Mouse (Mus musculus) ovary, postnatal 36 days (tissue): ENCODE data around the gene Mtrf1l.
A peak's percentile ranks its signal among the peaks of the same experiment; 100 is the strongest.

Experiments used
- DNase-seq: peaks from one replicate; pipeline ENCODE4 v3.0.0; 2022; ENCODE audit warnings: low spot score, mixed read lengths

Gene Mtrf1l

DNA sequence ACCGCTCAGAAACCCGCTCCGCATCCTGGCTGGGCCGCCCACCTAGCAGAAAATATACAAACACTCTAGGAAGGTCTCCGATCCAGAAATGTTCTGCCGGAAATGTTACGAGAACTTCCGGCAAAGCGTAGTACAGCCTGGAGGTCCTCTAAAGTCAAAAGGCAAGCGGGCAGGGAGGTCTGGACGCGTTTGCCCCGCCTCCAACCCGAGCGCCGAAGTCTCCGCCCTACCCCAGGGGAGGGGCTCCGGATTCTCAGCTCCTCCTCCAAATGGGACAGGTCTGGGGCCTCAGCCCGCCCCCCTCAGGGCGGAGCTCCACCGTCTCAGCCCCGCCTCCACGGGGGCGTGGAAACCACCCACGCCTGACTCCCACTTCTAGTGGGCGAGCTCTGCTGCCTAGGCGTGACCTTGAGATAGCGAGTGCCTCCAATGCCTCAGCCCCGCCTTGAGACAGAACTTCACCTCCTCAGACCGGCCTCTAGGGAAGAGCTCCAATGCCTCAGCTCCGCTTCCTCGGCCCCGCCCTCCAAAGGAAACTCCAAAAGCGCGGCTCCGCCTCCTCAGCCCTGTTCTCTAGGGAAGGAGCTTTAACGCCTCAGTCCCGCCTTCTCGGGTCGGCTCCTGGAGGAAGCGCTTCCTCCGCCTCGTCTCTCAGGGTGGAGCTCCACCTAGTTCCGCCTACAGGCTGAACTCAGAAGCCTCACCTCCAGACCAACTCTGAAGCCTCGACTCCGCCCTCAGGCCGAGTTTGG lies at the start of gene Mtrf1l:
Mtrf1l (minus strand) TSS at position 171 of the 752 bp plus-strand sequence.
- DNase-seq, result peak; percentile 98

DNA sequence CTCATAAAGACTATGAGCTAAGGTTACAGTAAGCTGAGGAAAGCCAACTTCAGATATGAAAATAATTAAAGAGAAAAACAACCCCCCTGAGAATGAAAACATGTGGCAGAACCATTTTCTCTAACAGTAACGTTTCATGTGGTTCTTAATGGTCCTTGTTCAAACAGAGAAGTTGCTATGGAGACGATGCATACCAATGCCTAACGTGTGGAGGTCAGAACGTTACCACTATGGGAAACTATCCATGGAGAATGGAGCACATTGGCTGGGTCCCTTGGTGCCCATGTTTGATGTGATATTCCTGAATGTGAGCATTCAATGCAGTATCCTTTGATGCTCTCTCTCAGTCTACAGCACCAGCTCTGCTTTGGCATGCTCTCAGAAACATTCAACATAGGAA lies 47.4 kb upstream of the Mtrf1l start:
- no peak for DNase-seq

DNA sequence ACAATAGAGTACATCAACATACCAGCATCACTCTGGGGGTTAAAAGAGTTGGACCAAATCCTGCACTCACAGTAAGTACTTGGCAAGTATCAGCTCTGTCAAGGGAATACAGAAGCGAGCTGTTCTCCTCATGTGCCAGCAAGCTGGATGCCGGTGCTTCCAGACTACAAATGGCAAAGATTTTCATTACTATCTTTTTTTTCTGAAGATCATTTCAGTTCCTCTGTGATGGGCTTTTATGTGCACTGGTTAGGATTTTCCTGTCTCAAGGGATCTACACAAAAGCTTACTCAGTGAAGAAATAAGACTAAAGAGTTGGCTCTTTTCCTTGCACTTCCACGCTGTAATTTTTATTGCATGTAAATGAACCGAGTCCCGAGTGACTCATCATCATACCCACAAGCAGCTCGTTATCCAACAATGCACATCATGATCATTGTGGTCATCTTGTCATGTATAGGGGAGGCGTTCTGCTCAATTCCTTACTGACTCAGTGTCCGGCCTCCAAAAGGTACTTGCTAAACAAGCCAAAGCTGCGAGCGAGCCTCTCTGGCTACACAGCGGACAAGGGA lies 44.4 kb upstream of the Mtrf1l start:
- DNase-seq, result no peak

DNA sequence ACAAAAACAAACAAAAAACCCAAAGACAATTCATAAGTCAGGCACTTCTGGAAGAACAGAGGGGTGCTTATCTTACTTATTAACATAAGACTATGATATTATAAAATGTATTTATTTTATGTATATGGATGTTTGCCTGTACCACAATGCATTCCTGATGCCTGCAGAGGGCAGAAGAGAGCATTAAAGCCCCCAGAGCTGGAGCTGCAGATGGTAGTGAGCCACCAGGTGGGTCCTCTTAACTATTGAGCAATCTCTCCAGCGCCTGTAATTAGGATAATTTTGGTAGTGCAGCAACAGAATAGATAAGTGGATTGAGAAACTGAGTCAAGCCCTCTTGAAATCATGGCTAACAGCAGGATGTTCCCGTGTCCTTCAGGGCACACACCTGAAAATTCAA lies 42.3 kb upstream of the Mtrf1l start:
- DNase-seq, result no peak

DNA sequence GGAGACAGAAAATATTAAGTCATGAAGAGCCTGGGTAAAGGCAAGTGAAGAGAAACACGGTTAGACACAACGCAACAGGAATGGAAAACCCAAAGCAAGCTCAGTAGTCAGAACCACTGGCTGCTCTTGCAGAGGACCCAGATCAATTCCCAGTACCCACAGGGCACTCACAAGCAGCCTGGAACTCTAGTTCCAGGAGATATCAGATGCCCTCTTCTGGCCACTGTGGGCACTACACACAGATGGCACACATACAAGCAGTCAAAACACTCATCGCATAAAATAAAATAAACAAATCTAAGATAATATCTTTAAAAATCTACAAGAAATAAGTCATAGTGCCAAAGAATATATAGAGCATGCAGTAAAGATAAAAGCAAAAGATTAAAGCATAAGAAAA lies 39.0 kb upstream of the Mtrf1l start:
- no peak for DNase-seq

DNA sequence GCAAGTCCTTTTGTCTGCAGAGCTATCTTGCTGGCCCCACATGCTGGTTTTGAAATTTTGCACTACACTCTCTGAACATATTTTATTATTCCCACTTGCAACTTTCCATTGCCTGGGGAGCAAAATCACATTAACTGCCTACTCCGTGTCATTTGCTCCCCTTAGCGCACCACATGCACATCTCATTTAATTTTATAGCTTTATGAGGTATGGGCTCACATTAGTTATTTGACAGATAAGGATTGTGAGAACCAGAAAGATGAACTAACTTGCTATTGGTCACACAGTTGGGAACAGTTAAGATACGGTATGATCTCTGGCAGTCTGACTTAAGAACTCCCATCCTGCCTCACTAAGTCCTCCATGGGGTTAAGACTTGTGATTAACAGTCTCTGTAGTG lies 37.1 kb upstream of the Mtrf1l start:
- no peak for DNase-seq

DNA sequence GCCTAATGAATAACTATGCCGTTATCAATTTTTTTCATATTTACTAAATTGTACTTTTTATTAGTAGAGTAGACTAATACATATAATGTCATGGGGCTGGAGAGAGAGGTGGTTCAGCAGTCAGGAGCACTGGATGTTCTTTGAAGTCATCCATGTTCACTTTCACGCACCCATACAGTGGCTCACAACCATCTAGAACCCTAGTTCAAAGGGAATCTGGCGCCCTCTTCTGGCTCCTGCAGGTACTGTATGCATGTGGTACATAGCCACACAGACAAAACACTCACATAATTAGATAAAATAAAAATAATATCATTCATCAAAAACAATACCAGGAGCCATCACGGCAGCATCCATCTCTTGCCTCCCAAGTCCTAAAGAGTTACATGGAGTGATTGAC lies 36.0 kb upstream of the Mtrf1l start:
- no peak for DNase-seq

DNA sequence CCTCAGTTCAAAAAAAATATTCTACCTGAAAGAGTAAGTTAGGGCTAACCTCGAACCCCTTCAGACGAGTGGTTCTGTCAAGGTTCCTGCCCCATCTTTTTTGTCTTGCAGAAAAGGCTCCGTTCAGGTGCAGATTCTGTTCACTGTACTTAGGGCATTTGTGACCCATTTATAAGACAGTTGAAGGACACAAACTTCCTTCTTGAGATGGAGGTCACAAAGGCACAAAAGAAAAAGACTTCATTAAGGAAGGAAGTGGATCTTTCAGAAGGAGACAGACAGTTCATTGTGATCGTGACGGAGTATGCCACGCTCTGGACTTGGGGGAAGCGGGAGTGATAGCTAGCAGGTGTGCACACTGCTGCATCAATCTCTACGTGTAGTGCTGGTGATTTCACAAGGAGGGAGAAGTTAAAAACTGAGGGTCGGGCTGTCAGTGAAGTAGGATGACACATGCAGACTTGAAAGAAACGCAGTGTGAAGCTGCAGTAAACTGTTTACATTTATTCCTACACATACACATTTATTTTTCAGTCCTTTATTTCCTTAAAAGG lies 34.4 kb upstream of the Mtrf1l start:
- DNase-seq, result no peak

DNA sequence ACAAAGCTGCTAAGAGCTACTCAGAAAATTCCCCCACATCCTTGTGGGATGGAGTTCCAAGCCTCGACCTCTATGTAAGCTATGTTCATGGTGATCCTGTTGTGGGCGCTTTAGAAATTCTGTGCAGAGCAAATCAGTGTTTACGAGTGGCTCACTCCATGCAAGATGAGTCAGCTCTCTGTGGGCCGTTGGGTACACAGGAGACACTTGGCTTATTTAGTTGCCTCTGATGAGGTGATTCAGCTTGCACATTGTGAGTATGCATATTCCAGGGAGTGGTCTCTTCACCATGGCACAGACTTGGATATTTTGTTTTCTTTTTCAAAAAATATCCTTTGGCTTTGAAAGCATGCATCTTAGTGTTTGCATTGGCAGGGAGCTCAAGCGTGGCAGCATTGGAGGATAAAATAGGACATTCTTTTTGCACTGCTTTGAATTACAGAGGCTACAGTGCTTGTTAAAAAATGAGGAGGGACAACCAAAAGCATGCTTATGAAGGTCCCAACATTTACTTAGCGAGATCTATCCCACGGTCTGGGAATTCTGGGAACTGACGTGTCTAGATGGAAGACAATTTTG lies 29.7 kb upstream of the Mtrf1l start:
- no peak for DNase-seq

DNA sequence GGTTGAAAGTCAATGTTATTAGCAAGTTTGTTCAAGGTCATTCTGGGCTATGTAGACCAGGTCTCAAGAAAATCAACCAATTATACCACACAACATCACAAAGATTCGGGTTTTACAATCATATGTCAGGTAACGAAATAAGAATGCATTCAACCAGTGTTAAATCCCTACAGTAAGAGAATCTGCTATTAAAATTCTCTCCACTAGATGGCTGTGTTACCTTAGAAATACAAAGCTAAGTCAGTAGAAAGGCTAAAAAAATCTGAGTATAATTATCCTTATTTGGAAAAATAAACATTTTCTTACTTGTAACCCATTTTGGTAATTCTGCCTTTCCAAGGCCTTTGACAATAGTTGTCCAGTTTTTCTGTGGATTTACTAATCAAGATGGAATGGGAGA lies 23.2 kb upstream of the Mtrf1l start:
- DNase-seq, result no peak

DNA sequence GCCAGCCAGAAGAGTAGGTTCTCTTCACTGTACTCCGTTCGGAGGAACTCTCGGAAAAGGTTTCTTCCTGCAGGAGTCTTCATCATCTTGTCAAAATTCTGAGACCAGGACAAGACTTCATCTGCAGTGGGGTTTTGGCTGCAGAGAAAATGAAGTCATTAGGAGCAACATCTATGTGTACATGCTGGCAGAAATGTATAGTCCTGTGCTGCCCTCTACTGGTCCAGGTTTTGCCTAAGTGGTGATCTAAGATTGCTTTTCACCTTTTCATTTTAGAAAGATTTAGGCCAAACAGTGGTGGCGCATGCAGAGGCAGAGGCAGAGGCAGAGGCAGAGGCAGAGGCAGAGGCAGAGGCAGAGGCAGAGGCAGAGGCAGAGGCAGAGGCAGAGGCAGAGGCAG lies 17.7 kb upstream of the Mtrf1l start:
- peak; percentile 5 for DNase-seq

DNA sequence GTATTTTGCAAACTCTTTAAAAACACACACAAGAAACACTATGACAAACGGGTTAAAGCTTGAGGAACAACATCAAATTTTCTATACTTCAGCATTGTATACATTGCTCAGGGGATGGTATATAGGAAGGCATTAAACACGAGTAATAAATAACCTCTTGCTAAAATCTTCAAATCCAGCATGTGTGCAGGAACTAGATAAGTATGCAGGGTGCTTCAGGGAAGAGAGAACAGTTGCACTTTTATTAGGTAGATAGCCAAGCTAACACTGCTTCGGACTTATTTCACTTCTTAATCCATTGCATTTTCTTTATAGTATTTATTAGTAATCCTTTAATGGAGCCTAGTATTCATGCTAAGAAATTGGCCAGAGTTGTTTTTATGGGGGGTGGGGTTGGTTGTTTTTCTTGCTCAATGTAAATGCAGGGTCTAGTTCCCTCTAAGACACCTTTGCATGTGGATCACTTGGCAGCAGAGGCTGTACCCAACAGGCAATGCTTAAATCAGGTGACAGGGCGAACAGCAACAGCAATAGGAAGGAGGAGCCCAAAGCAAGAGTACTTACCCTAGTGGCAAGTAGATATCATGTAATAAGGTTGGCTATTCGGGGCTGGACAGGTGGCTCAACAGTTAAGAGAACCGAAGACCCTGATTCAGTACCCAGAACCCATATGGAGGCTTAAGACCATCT lies 2.8 kb upstream of the Mtrf1l start:
- DNase-seq, result no peak

DNA sequence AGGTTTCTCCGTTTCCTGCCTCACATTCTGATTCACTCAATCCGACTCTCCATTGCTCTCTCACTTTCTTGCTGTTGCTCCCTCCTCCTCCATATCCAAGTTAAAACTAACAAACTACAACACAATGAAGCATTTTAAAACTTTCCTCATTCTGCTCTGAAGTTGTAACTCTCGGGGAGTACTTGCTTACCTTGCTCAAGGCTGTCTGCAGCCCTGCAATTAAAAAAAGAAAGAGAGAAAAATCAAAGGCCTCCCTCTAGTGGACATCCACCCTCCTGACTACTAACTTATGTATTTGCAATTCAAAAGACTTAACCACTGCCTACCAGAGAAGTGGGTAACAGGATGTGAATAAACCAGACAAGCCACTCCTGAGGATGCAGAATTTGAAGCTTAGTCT lies 1.1 kb upstream of the Mtrf1l start:
- DNase-seq, result no peak

DNA sequence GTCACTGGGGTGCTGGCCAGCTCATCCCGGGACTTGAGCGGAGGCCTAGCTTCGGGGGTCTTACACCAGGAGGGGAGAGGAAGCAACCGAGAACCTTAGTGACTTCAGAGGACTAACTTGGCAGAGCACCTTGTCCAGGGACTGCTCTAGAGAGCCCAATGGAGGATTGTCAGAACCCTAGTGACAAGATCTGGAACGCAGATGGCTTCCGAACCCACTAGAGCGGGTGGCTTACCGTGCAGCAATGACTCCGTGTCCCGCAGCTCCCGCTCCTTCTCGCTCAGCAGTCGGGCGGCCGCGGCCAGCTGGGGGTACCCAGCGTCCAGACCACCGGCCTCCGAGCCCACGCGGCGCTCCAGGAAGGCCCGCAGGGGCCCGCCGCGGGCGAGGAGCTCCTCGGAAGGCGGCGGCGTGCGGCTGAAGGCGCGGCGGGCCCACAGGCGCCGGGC lies 395 bp downstream of the Mtrf1l start:
- no peak for DNase-seq

DNA sequence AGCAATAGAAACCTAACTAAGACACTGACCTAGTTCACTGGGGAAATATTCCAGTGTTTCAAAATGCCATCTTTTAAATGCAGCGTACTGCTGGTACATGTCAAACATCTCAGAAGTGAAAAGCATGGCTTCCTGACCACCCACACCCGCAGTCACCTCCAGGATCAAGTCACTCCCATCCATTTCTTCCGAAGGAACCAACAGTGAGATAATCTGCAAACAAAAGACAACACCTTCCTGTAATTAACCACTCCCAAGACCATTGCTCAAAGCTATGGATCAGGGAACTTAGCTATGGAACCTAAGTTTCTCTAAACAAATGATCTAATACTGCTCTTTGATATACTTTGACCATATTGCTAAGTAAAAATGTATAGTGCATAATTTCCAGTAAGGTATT lies 4.9 kb downstream of the Mtrf1l start:
- DNase-seq, result no peak

DNA sequence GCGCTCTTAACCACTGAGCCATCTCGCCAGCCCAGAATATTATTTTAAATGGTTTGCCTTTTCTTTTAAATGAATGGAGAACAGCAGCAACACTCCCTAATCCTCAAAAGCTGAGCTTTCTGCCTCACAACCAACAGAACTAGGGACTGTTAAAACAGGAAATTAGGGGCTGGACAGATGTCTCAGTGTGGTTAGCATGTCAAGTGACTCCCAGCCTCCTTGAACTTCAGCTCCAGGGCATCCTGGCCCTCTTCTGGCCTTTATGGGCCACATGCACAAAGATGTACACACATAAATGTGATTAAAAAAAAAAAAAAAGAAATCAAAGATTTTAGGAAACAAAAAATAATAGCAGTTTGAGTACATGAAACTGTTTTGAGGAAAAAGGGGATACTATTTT lies 7.7 kb downstream of the Mtrf1l start:
- DNase-seq, result no peak

DNA sequence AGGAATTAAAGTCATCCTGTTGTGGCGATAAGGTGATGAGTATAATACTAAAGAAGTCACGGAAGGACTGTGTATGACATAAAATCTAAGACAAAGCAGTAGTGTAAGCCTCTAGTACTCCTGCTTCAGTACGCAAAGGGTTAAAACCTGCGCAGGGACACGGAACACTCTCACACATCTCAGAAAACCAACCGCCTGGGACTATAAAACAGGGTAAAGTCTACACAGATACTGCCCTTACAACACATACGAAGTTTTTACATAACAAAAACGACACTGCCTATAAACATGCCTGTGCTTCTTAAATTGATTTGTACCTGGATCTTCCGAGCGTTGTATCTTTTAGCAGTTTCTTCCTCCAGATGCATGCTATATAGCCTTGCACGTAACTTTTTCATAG lies 10.0 kb downstream of the Mtrf1l start:
- DNase-seq, result no peak

DNA sequence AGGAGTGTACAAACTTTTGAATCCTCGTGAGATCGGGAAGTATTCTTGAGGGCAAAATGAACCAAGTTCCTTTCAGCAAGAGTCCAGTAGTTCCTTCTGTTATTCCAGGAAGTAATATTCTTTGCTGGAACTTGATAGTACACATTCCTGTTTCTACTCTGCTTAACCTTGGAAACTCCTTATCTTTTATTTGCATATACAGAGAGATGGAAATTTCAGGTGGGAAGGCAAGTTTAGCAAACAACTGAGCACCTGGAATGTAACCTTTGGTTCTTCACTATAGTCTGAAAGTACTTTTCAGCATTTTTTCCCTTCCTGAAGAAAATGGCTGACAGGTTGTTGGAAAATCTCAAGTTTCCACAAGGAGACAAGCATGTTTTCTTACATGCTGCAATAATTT lies 16.0 kb downstream of the Mtrf1l start:
- no peak for DNase-seq

DNA sequence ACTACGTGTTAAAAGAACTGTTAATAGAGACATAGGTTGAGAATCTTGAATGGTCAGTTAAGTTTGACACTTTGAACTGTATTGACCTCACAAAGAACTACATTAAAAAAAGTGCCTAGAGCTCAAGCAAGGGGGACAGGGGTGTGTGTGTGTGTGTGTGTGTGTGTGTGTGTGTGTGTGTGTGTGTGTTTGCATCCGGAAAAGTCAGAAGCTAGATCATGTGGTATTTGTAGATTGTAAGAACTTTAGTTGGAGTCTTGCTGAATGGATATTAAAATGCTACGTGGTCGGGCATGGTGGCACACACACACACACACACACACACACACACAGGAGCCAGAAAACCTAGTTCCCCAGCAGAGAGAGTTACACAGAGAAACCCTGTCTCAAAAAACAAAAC lies 16.7 kb downstream of the Mtrf1l start:
- DNase-seq, result no peak

DNA sequence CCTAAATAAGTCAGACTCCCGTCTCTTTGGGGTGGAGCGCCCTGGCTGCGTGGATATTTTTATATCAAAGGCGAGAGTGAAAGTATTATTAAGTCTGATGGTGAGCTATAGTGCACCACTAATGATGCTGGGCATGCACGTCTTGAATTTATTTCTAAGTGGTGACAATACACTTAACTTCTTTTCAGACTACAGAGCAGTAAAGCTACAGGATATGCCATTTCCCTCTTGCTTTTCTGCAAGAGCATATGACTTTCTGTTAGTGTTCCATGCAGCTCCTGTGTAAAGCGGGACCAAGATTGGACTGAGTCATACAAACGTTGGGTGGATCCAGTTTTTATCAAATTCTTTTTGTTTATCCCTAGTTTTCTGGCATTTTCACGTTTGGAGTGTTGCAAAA lies 17.3 kb downstream of the Mtrf1l start:
- no peak for DNase-seq

DNA sequence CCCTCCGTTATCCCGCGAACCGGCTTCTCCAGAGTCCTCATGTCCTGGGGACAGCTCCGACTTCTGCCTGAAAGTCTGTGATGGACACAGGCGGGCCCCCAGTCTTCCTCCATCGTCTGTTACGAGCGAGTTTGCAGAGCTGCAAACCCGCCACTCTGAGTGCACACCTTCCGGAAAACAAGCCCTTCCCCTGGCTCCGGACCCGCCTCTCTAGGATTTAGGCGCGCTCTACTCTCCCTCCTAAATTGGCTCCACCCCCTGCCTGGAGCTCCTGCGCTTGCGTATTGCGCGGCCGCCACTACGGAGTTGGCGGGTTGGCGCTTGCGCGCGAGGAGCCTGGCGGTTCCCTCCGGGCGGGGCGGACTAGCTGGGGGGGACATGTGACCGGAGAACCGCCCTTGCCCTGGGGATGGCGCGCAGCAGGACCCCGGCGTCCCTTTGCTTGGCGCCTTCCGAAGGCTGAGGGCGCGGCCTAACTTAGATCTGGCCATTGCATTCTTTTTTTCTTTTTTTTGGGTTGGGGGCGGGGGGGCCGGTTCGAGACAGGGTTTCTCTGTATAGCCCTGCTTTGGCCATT lies 17.9 kb downstream of the Mtrf1l start:
- DNase-seq, result peak; percentile 97

DNA sequence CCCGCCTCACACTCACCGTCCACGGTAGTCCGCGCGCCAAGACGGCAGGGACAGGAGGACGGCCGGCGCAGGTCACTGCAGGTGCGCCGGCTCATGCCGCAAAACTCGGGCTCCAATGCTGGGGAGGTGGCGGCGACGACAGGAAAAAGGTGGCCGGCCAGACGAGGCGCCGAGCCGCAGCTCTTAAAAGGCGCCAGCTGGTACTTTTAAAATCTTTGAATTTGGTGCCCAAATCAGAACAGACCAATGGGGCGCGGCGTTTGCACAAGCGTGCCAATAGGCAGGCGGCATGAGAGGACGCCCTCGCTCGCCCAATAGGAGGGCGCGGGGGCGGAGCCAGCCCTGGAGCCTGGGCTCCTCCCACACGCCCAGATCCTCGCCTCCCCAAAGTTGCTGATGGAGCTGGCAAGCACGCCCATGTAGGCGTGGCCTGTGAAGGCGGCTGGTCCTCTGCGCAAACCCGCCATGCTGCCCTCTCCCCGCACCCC lies 18.4 kb downstream of the Mtrf1l start, which contains the start of gene Fbxo5:
Fbxo5 (minus strand) TSS at position 358 of the 488 bp plus-strand sequence.
- peak; percentile 98 for DNase-seq
